Mouse (Mus musculus) heart, adult 2 months (tissue): Measurements from ENCODE around the gene Nptx2.

ENCODE experiments used
- CTCF ChIP-seq: fragments of 200-600 bp; IDR thresholded peaks from 2 replicates; pipeline ENCODE4 v1.8.1; 2022; ENCODE audit warnings: antibody characterized with exemption, mild to moderate bottlenecking, moderate library complexity
- EP300 ChIP-seq: fragments of 200-500 bp; IDR thresholded peaks from 2 replicates; pipeline ENCODE4 v1.6.1; 2011; ENCODE audit warnings: low read depth, low read length, control low read depth; ENCODE audit not compliant: insufficient read depth
- POLR2A ChIP-seq: fragments of 200-500 bp; IDR thresholded peaks from 2 replicates; pipeline ENCODE4 v1.6.1; 2011; ENCODE audit warnings: mild to moderate bottlenecking, low read depth, low read length, control low read depth; ENCODE audit not compliant: insufficient read depth

DNA sequence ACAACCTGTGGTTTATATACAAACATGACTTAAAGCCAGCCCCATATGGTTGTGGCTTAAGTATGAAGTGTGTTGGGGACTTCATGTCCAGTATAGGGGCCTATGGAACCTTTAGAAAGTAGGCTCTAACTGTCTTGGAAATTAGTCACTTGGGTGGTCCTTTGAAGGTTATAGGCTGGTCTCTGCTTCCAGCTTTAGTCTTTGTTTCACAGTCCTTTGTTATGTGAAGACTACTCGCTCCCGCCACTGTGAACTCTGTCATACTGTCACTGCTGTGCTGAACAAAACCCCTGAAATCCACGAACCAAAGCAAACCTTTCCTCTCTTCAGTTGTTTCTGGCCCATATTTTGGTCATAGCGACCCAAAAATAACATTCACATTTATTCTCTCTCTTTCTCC lies 39.5 kb upstream of the Nptx2 start:
- no peak for TF ChIP-seq CTCF
- TF ChIP-seq POLR2A = no peak
- no peak for TF ChIP-seq EP300
